Mouse (Mus musculus) hindbrain, embryonic 13.5 days (tissue): ENCODE data around the gene Tmem209. TPM values are rescaled to one million over a fixed set of nuclear protein-coding genes. Genes with fewer than 3 reads are reported as not detected.

Experiments
- ATAC-seq: fragments of 200-750 bp; cut with Nextera tagmentation; 2 replicates; pipeline ENCODE4 v1.8.0; 2017; ENCODE audit warnings: moderate TSS enrichment; ENCODE audit not compliant: low FRiP score
- H3K27ac ChIP-seq: fragments of 300-500 bp; sonication (generic); 2 replicates; pipeline ENCODE4 v1.5.1; 2015; ENCODE audit warnings: inconsistent platforms, mild to moderate bottlenecking, moderate library complexity
- H3K27me3 ChIP-seq: fragments of 300-500 bp; sonication (generic); 2 replicates; pipeline ENCODE4 v1.6.1; 2015; ENCODE audit warnings: mild to moderate bottlenecking, inconsistent platforms
- H3K36me3 ChIP-seq: fragments of 300-500 bp; sonication (generic); 2 replicates; pipeline ENCODE4 v1.6.1; 2015; ENCODE audit warnings: mild to moderate bottlenecking, inconsistent platforms
- H3K4me1 ChIP-seq: fragments of 300-500 bp; sonication (generic); replicated peaks from 2 replicates; pipeline ENCODE4 v1.6.1; 2015; ENCODE audit warnings: inconsistent platforms
- H3K4me2 ChIP-seq: fragments of 300-500 bp; sonication (generic); 2 replicates; pipeline ENCODE4 v1.6.1; 2015; ENCODE audit warnings: inconsistent platforms, mild to moderate bottlenecking, moderate library complexity
- H3K4me3 ChIP-seq: fragments of 300-500 bp; sonication (generic); 2 replicates; pipeline ENCODE4 v1.5.1; 2015; ENCODE audit warnings: mild to moderate bottlenecking, inconsistent platforms
- H3K9ac ChIP-seq: fragments of 300-500 bp; sonication (generic); 2 replicates; pipeline ENCODE4 v1.6.1; 2015; ENCODE audit warnings: mild to moderate bottlenecking, inconsistent platforms
- H3K9me3 ChIP-seq: fragments of 300-500 bp; sonication (generic); 2 replicates; pipeline ENCODE4 v1.6.1; 2016; ENCODE audit warnings: inconsistent platforms
- WGBS: fragments of 180-500 bp; shearing (Covaris S2); methylation state at CpG from one replicate; pipeline ENCODE4 v1.1.7; 2015; 5-methylcytosine and 5-hydroxymethylcytosine counted together
- polyA plus RNA-seq: library from polyadenylated mRNA; unstranded; fragments of >200 nt; fragmentation: Nextera tagmentation; extraction: Ambion mirVana; gene quantifications from 2 replicates; pipeline ENCODE4 v1.2.1, GENCODE M21; 2015

Gene Tmem209
- 29.5 and 33.4 TPM in 2 replicates for polyA plus RNA-seq

DNA sequence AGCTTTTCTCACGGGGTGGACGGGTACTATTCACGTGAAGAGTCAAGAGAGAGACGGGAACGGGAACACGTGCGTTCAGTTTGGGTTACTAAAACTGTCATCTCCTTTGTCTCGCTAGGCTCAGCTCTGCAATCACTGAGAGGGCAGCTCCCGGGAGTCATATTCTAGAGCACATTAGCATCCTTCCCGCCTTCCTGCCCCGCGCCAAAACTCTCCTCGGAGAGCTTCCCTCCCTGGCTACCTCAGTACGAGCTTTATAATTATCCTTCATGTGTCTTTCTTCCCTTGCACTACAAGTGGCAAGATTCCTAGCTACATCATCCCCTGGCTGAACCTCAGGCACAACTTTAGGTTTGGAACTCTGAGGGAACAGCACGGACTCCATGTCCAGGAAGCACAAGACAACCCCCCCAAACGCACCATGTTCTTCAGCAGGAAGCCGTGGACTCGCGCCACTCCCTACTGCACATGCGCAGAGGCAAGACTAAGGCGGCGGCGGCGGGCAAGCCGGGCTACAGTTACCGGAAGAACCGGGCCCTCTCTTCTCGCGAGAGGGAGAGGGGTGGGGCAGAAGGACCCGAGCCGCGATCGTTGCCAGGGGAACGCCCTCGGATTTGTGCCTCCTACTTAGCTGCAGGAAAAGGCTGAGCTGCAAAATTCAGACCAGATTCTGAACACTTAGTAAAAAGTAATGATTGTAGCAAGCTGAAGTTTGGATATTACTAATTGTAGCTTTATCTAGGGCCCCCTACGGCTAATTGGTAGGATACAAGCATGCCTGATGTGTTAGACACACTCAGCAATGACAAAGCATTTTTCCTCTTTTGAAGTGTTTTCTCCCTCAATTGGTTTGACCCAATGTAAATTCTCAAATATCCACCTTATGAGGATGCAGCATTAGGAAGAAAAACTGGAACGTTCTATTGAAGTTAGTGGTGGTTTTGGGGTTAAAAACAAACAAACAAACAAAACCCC lies at the start of gene Tmem209, which contains the start of gene Ssmem1:
Gene Tmem209 (minus strand): TSS at position 519 of the 975 bp plus-strand sequence.
Gene Ssmem1 (plus strand): TSS at position 585 of the 975 bp plus-strand sequence.
- under 1% methylated on average over 37 of the region's 37 CpGs for WGBS
- Histone ChIP-seq H3K36me3 (peaks cover 9% of the 10 kb centered on the region), H3K4me2 (peak within 1 kb of the TSS; percentile 63), H3K9ac (peak within 1 kb of the TSS; percentile 71), H3K9me3 (no peaks in the 10 kb centered on the region), H3K4me1 (peaks cover 5% of the 10 kb centered on the region), H3K4me3 (peak within 1 kb of the TSS; percentile 55), H3K27me3 (no peaks in the 10 kb centered on the region), H3K27ac (peak within 1 kb of the TSS; percentile 91)
- peak; percentile 99 for ATAC-seq

DNA sequence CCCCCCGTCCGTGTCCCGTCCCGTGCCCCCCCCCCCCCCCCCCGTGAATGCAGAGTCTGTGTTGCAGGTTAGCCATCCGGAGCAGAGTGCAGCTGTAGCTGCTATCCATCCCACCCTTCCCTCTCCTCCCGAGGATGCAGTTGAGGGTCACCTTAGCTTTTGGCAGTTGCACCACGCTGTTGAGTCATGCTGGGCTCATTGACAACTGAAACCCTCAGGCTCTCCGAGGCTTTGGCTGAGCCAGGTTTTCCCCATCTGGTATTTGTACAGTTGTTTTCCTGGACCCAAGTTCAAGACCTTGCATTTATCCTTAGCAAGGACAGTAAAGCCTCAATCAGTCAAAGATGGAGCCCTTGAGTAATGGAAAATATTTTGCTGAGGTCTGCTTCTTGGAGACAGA lies 46.5 kb upstream of the Tmem209 start:
- Histone ChIP-seq H3K27me3 (no peaks in the 10 kb centered on the region), H3K4me3 (no peak overlapping the region), H3K4me1 (peaks cover 18% of the 10 kb centered on the region; the same call in 1 of the 2 replicates), H3K9ac (no peak overlapping the region), H3K4me2 (no peak overlapping the region), H3K9me3 (no peaks in the 10 kb centered on the region), H3K36me3 (no peaks in the 10 kb centered on the region), H3K27ac (no peak overlapping the region)
- WGBS, result 16% methylated on average over 4 of the region's 9 CpGs
- no peak for ATAC-seq

DNA sequence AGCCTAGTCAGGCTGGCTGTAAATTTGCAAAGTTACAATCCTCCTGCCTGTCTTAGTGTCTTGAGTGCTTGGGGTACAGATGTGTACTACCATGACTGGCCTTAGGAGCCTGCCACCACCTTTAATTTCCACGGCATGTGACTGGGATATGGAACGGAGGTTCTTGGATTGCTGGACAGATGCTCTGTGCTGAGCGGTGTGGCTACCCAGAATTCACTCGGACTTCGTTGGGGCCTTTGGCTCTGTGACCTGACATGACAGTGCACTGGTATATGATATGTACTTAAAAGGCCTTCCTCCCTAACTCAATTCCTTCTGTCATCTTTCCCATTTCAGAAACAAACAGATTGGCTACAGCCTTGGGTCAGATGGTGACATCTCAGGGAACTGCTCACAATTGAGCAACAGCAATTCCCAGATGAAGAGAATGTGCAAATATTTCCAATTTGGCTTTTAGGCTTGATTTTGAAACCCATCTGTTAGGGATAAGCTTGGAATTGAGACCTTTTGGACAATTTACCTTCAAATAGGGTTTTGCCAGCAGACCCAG lies 45.1 kb upstream of the Tmem209 start:
- Histone ChIP-seq H3K27ac (no peak overlapping the region), H3K9ac (no peak overlapping the region), H3K4me3 (no peak overlapping the region), H3K36me3 (no peaks in the 10 kb centered on the region), H3K27me3 (no peaks in the 10 kb centered on the region), H3K4me2 (no peak overlapping the region), H3K9me3 (no peaks in the 10 kb centered on the region), H3K4me1 (peaks cover 22% of the 10 kb centered on the region; the same call in 1 of the 2 replicates)
- 94% methylated on average over 5 of the region's 5 CpGs for WGBS
- ATAC-seq, result no peak

DNA sequence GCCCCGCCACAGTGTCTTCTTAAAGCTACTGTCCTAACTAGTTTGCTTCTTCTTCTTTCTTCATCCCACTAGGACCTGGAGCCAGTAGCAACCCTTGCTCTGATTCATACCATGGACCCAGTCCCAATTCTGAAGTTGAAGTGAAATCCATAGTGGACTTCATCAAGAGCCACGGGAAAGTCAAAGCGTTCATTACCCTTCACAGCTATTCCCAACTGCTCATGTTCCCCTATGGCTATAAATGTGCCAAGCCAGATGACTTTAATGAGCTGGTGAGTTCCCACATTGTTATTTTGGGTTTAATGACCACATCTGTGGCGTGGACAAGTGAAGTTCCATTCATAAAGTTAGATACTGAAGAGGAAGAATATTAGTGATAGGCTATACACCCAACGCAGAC lies 44.5 kb upstream of the Tmem209 start:
- no peak for ATAC-seq
- H3K27ac ChIP-seq, result no peak overlapping the region
- H3K4me1 ChIP-seq, result peaks cover 28% of the 10 kb centered on the region
- H3K9ac ChIP-seq, result no peak overlapping the region
- no peak overlapping the region for H3K4me3 ChIP-seq
- WGBS, result 87% methylated on average over 5 of the region's 5 CpGs
- no peaks in the 10 kb centered on the region for H3K36me3 ChIP-seq
- H3K9me3 ChIP-seq, result no peaks in the 10 kb centered on the region
- no peak overlapping the region for H3K4me2 ChIP-seq
- no peaks in the 10 kb centered on the region for H3K27me3 ChIP-seq

DNA sequence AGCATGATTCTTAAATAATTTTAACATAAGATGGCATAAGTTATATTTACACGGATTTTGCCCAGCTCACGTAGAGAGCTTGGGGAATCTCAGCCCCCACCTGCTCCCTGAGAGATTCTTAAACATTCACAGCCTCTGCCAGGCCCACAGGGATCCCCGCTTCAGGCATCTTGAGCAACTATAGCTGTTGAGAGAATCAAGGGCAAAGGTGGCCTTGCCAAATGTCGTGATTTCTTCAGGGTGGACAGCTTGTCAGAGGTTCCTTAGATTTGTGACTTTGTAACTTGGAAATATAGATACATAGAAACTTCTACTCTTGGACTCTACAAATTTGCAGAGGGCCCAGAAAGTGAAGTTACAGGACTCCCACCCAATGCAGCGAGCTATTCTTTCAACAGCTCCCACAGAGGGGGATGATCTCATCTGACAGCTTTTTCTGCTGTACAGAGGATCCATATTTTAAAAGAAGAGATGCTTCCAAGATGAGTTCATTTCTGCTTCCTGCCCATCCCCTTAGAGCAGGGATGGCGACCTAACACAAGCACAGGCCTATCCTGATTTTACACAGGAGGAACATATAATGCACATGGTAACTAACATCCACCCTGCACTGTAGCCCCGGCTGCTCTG lies 43.9 kb upstream of the Tmem209 start:
- H3K4me2 ChIP-seq, result no peak overlapping the region
- WGBS, result 72% methylated on average over 7 of the region's 7 CpGs
- H3K4me3 ChIP-seq, result no peak overlapping the region
- ATAC-seq, result no peak
- H3K27me3 ChIP-seq, result no peaks in the 10 kb centered on the region
- no peak overlapping the region for H3K27ac ChIP-seq
- no peak overlapping the region for H3K9ac ChIP-seq
- no peaks in the 10 kb centered on the region for H3K36me3 ChIP-seq
- no peaks in the 10 kb centered on the region for H3K9me3 ChIP-seq
- peaks cover 32% of the 10 kb centered on the region for H3K4me1 ChIP-seq

DNA sequence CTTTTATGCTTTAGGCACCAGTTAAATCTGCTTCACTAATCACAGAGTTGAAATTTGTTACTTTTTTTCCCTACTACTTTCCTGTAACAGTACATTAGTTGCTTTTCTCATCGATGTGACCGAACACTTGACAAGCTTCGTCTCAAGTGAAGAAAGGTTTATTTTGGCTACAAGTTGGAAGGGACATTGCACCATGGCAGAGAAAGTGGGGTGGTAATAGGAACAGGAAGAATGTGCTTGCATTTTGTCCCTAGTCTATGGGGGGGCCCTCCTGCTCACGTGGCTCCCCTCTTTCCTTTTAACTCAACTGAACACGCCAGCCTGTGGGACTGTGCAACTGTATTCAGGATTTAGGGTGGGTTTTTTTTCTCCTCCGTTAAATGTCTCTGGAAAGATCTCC lies 43.0 kb upstream of the Tmem209 start:
- Histone ChIP-seq H3K4me2 (0 out of 2 replicates have a peak overlapping the region, but pooled peaks have one; percentile 49), H3K27ac (peak overlapping the region; percentile 49; the same call in 1 of the 2 replicates), H3K4me1 (peaks cover 39% of the 10 kb centered on the region), H3K4me3 (no peak overlapping the region), H3K27me3 (no peaks in the 10 kb centered on the region), H3K9ac (no peak overlapping the region), H3K36me3 (no peaks in the 10 kb centered on the region), H3K9me3 (no peaks in the 10 kb centered on the region)
- WGBS, result 55% methylated on average over 6 of the region's 6 CpGs
- ATAC-seq, result no peak

DNA sequence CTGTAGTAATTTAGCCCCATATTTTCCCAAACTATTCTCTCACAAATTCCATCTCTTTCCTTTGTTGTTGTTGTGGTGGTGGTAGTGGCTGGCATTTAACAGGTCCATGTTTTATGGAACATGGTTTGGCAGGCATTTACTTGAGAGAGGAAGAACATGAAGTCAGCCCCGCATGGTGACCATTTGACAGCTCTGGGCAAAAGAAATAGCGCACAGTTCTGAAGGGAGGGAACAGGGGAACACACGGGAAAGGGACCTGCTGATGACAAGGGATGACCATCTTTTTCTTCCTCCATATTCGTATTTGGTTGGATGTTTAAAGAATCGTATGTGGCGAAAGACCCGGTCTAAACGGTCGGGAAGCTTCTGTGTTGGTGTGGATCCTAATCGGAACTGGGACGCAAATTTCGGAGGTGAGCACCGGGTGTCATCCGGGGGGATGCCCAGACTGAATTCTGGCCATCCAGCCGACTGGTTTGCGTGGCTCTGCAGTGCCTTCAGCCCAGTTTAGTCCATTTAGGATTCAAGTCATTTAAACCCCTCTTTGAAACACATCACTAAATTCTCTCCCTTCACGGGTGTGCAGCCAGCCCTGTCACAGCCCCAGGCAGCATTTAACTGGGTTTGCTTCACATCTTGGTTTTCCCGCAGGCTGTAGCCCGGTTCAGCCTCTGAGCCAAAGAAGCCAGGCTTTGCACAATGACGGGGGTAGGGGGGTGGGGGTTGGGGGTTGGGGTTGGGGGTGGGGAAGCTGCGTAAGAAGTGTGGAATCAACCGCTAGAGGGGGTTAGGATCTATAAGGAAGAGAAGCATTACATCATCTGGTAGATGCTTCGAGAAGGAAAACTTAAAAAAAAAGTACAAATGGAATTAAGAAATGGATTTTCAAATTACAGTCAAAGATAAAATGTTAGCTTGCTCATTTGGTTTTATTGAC lies 42.3 kb upstream of the Tmem209 start:
- WGBS, result 13% methylated on average over 23 of the region's 23 CpGs
- H3K4me1 ChIP-seq, result peaks cover 44% of the 10 kb centered on the region
- ATAC-seq, result peak; percentile 61
- peak overlapping the region; percentile 59 for H3K9ac ChIP-seq
- no peaks in the 10 kb centered on the region for H3K9me3 ChIP-seq
- H3K27me3 ChIP-seq, result no peaks in the 10 kb centered on the region
- no peaks in the 10 kb centered on the region for H3K36me3 ChIP-seq
- peak overlapping the region; percentile 20 for H3K4me3 ChIP-seq
- peak overlapping the region; percentile 87 for H3K27ac ChIP-seq
- peak overlapping the region; percentile 49 for H3K4me2 ChIP-seq

DNA sequence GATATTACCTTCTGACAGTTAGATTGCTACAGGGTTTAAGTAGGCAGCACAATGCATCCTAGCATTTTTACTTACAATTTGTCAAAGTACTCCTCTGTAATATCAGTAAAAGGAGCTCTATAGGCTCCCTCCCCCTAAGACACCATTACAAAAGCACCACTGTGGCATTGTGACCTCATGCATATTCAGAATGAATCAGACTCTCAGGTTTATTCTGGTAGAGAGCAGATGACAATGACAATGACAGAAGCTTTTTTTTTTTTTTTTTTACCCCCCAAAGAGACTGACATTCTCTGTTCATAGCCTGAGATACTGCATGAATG lies 41.6 kb upstream of the Tmem209 start:
- Histone ChIP-seq H3K4me1 (peaks cover 52% of the 10 kb centered on the region), H3K27ac (peak overlapping the region; percentile 87), H3K36me3 (no peaks in the 10 kb centered on the region), H3K27me3 (no peaks in the 10 kb centered on the region), H3K9me3 (no peaks in the 10 kb centered on the region), H3K9ac (no peak overlapping the region), H3K4me2 (no peak overlapping the region), H3K4me3 (no peak overlapping the region)
- no peak for ATAC-seq

DNA sequence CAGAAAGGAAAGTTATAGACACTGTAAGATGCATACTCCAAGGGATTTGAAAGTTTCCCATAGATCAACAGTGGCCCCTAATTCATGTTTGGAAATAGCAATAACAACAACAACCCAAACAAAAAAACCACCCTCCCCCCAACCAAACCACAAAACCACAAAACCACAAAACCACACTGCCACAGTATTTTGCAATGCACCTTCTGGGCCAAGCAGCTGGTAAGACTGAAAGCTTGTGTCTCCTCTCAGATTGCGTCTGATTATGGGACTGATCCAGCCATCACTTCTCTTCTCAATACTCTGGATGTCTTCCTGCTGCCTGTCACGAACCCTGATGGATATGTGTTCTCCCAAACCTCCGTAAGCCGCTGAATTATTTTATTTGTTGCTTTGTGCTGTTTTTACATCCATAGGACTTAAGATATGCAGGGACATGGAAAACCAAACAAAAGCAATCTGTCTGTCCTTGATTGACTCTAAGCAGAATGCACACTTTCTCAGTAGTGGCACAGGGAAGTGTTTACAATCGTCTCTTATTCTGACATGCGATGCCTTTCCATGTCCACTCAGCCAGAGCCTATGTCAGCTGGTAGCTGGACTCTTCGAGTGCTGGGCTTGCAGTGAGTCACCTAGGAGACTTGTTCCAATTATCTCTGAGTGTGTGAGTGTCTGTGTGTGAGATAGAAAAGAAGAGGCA lies 41.1 kb upstream of the Tmem209 start:
- Histone ChIP-seq H3K9me3 (no peaks in the 10 kb centered on the region), H3K9ac (no peak overlapping the region), H3K36me3 (no peaks in the 10 kb centered on the region), H3K4me3 (no peak overlapping the region), H3K27me3 (no peaks in the 10 kb centered on the region), H3K4me2 (no peak overlapping the region), H3K4me1 (peaks cover 57% of the 10 kb centered on the region), H3K27ac (peak overlapping the region; percentile 87)
- 37% methylated on average over 7 of the region's 7 CpGs for WGBS
- ATAC-seq, result no peak

DNA sequence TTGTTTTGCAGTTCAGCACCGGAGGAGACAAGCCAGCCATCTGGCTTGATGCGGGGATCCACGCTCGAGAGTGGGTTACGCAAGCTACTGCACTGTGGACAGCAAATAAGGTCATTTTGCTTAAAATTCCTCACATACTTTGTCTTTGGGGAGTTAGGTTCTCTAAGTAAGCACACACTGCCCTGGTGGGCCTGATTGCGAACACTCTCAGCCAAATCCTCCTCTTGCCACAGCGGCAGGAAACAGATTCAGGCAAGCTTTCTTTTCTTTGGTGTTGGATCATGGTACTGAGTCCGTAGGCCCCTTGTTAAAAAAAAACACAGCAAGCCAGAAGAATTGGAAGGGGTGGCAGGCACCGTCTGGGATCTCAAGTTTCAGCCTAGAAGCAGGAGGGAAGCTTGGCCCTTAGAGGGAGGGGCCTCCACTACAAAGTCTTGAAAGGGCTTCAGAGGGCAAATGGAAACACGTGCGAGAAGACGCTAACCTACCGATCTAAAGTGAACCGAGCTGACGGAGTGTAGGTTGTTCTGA lies 39.7 kb upstream of the Tmem209 start:
- no peaks in the 10 kb centered on the region for H3K36me3 ChIP-seq
- no peaks in the 10 kb centered on the region for H3K27me3 ChIP-seq
- H3K27ac ChIP-seq, result peak overlapping the region; percentile 76
- no peak for ATAC-seq
- no peak overlapping the region for H3K4me3 ChIP-seq
- peaks cover 67% of the 10 kb centered on the region for H3K4me1 ChIP-seq
- H3K4me2 ChIP-seq, result no peak overlapping the region
- peak overlapping the region; percentile 39; the same call in 1 of the 2 replicates for H3K9ac ChIP-seq
- H3K9me3 ChIP-seq, result no peaks in the 10 kb centered on the region
- WGBS, result 19% methylated on average over 15 of the region's 15 CpGs
